Mouse (Mus musculus) stomach, embryonic 16.5 days (tissue): ENCODE results near the gene Igsf8. TPM values are rescaled to one million over a fixed set of nuclear protein-coding genes. Genes with fewer than 3 reads are reported as not detected.

ENCODE experiments used
- ATAC-seq: fragments of 200-750 bp; cut with Nextera tagmentation; 2 replicates; pipeline ENCODE4 v1.8.0; 2017; ENCODE audit warnings: moderate number of reproducible peaks, moderate TSS enrichment; ENCODE audit not compliant: insufficient read depth, low FRiP score
- H3K27ac ChIP-seq: fragments of 300-500 bp; sonication (generic); 2 replicates; pipeline ENCODE4 v1.5.1; 2014; ENCODE audit warnings: low read length
- H3K27me3 ChIP-seq: fragments of 300-500 bp; sonication (generic); 2 replicates; pipeline ENCODE4 v1.6.1; 2014; ENCODE audit warnings: low read length, control low read depth, mixed read lengths; ENCODE audit not compliant: control insufficient read depth, insufficient read depth
- H3K36me3 ChIP-seq: fragments of 300-500 bp; sonication (generic); 2 replicates; pipeline ENCODE4 v1.6.1; 2014; ENCODE audit warnings: low read length; ENCODE audit not compliant: control insufficient read depth, insufficient read depth
- H3K4me1 ChIP-seq: fragments of 300-500 bp; sonication (generic); 2 replicates; pipeline ENCODE4 v1.6.1; 2014; ENCODE audit warnings: low read length, control low read depth, mixed read lengths; ENCODE audit not compliant: control insufficient read depth, insufficient read depth
- H3K4me2 ChIP-seq: fragments of 300-500 bp; sonication (generic); 2 replicates; pipeline ENCODE4 v1.6.1; 2014; ENCODE audit warnings: low read depth, low read length, mixed read lengths
- H3K4me3 ChIP-seq: fragments of 300-500 bp; sonication (generic); replicated peaks from 2 replicates; pipeline ENCODE4 v1.5.1; 2014; ENCODE audit warnings: mild to moderate bottlenecking, low read length
- H3K9ac ChIP-seq: fragments of 300-500 bp; sonication (generic); 2 replicates; pipeline ENCODE4 v1.6.1; 2014; ENCODE audit warnings: low read length
- H3K9me3 ChIP-seq: fragments of 300-500 bp; sonication (generic); replicated peaks from 2 replicates; pipeline ENCODE4 v1.6.1; 2016; ENCODE audit warnings: low read length, control low read depth; ENCODE audit not compliant: control insufficient read depth
- WGBS: fragments of 180-500 bp; shearing (Covaris S2); extraction: QIAGEN DNeasy Blood & Tissue Kit; methylation state at CpG from one replicate; pipeline ENCODE4 v1.1.7; 2014; 5-methylcytosine and 5-hydroxymethylcytosine counted together
- polyA plus RNA-seq: library from polyadenylated mRNA; unstranded; fragments of >200 nt; fragmentation: Nextera tagmentation; extraction: Ambion mirVana; gene quantifications from 2 replicates; pipeline ENCODE4 v1.2.1, GENCODE M21; 2015

Igsf8 gene
- polyA plus RNA-seq, 1 experiment from 2014 or later: 27.8 TPM

DNA sequence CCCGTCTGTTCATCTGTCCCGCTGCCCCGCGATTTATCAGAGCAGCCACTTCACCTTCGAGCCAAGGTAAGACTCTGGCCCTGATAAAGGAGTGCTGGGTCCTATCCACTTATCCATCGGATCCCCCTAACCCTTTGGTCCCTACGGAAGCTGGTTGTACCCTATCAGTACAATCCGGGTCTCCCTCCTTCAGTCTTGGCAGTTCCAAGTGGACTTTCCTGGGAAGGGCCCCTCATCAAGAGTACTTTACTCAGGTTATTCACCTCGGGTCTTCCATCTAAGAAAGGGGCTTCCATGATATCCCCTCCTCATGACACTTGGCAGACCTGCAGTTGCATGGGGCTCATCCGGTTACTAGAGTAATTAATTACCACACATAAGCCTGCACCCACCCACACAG is 79.9 kb downstream of the Igsf8 start:
- Histone ChIP-seq H3K27ac (no peak overlapping the region), H3K4me3 (peak overlapping the region; percentile 47), H3K36me3 (no peaks in the 10 kb centered on the region), H3K9me3 (no peaks in the 10 kb centered on the region), H3K4me2 (peak overlapping the region; percentile 59), H3K9ac (no peak overlapping the region; the same call in 1 of the 2 replicates), H3K27me3 (peaks cover 27% of the 10 kb centered on the region), H3K4me1 (peaks cover 4% of the 10 kb centered on the region)
- WGBS: 12% methylated on average over 10 of the region's 10 CpGs
- no peak for ATAC-seq

DNA sequence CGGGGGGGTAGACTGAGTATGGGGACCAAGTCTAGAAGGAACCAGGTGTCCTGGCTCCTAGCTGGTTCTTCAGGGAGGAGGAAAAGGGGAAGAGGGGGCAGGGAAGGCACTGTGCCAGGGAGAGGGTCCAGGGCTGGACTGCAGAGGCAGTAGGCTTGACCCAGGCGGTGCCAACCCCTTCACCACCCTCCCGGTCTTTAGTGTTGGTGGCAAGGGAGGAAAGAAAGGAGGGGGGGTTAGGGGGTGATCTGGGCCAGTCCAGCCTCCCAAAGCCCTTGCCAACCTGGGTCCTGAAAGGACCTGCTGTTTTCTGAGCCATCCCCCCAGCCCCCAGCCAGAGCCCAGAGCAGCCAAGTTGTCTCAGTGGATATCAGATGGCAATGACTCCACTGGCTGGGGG is 81.3 kb downstream of the Igsf8 start:
- Histone ChIP-seq H3K4me2 (no peak overlapping the region), H3K36me3 (no peaks in the 10 kb centered on the region), H3K9me3 (no peaks in the 10 kb centered on the region), H3K27me3 (peaks cover 27% of the 10 kb centered on the region), H3K4me3 (no peak overlapping the region), H3K9ac (no peak overlapping the region), H3K27ac (no peak overlapping the region), H3K4me1 (peaks cover 4% of the 10 kb centered on the region)
- WGBS: 86% methylated on average over 3 of the region's 3 CpGs
- no peak for ATAC-seq

DNA sequence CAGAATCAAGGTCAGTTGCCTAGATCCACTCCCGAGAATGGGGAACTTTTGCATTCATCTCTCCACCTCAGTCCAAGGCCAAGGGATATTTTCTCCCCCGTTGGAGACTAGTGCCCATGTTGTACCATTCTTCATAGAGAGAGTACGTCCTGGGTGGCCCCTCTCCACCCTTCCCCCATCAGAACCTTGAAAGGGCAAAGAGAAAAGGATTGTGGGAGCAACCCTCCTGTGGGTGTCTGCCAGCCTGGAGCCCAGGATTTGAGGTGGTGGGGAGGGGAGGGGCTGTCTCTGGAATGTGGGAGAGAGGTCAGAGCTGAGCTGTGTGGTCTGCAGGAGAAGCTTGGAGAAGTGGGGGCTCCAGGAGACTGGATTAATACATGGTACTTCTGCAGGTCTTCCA is 82.5 kb downstream of the Igsf8 start:
- Histone ChIP-seq H3K9me3 (no peaks in the 10 kb centered on the region), H3K4me3 (no peak overlapping the region), H3K4me1 (peaks cover 4% of the 10 kb centered on the region), H3K9ac (no peak overlapping the region), H3K27me3 (peaks cover 27% of the 10 kb centered on the region), H3K27ac (no peak overlapping the region), H3K36me3 (no peaks in the 10 kb centered on the region), H3K4me2 (no peak overlapping the region)
- WGBS: 48% methylated on average over 3 of the region's 3 CpGs
- ATAC-seq: no peak

DNA sequence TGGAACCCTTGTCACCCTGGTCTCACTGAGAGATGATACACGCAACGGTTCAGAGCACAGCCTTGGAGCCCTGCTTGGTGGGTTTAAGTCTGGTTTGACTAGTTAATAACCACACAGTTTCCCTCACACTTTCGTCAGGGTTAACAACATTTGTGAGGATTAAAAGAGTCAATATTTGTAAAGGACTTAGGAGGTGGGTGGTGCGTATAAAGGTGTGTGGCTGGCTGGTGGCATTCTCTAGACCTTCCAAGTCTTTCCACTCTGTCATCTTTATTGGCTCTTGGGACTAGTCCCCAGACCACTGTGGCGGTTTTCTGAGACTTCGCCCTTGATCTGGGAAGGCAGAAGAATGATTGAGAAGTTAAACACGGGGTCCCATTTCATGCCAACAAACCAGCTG is 83.4 kb downstream of the Igsf8 start:
- Histone ChIP-seq H3K4me3 (no peak overlapping the region), H3K27me3 (peaks cover 25% of the 10 kb centered on the region), H3K4me1 (peaks cover 4% of the 10 kb centered on the region), H3K9ac (no peak overlapping the region), H3K27ac (no peak overlapping the region), H3K4me2 (no peak overlapping the region), H3K36me3 (no peaks in the 10 kb centered on the region), H3K9me3 (no peaks in the 10 kb centered on the region)
- ATAC-seq: peak; percentile 45; the same call in 1 of the 2 replicates
- 51% methylated on average over 7 of the region's 7 CpGs for WGBS

DNA sequence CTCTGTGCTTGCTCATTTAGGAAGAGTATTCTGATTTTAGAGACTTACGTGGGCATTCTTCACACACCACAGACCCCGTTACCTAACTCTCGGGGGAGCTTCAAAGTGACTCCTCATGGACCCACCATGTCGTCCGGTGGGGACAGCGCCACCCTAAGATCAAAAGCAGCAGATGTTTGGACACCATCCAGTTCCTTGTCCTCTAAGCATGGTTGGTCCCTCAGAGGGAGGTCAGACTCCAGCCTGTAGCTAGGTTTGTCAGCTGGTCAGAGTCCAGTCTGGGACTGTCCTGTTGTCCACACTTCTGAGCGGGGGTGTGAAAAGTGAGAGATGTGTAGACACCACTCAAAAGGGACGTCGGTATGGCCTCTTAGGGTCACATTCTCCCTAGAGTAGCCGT is 85.3 kb downstream of the Igsf8 start:
- Histone ChIP-seq H3K4me3 (no peak overlapping the region), H3K36me3 (no peaks in the 10 kb centered on the region), H3K4me2 (no peak overlapping the region), H3K9ac (no peak overlapping the region), H3K4me1 (peaks cover 9% of the 10 kb centered on the region; the same call in 1 of the 2 replicates), H3K27ac (no peak overlapping the region), H3K27me3 (peaks cover 12% of the 10 kb centered on the region), H3K9me3 (no peaks in the 10 kb centered on the region)
- no peak for ATAC-seq
- 81% methylated on average over 10 of the region's 10 CpGs for whole genome bisulfite sequencing

DNA sequence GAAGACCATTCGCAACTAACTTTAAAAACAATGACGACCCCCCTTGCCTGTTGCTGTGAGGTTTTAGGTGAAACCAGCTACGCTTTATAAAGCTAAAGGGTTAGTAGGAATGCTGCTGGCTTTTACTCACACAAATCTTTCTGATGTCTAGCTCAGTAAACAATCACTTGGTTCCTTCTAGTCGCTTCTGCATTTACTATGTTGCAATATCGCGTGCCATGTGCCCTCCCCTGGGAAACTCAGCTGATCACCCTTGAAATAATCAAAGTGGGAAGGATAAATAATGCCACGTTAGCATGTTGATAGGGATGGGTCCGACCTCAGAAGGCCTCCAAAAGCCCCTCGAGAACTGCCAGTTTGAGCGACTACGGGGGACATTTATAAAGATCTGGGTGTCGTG is 85.9 kb downstream of the Igsf8 start:
- no peak for ATAC-seq
- peaks cover 9% of the 10 kb centered on the region; the same call in 1 of the 2 replicates for H3K4me1 ChIP-seq
- 82% methylated on average over 12 of the region's 12 CpGs for WGBS
- H3K27ac ChIP-seq: no peak overlapping the region
- peaks cover 5% of the 10 kb centered on the region for H3K27me3 ChIP-seq
- H3K4me2 ChIP-seq: no peak overlapping the region
- H3K36me3 ChIP-seq: no peaks in the 10 kb centered on the region
- H3K9me3 ChIP-seq: no peaks in the 10 kb centered on the region
- H3K9ac ChIP-seq: no peak overlapping the region
- no peak overlapping the region for H3K4me3 ChIP-seq

DNA sequence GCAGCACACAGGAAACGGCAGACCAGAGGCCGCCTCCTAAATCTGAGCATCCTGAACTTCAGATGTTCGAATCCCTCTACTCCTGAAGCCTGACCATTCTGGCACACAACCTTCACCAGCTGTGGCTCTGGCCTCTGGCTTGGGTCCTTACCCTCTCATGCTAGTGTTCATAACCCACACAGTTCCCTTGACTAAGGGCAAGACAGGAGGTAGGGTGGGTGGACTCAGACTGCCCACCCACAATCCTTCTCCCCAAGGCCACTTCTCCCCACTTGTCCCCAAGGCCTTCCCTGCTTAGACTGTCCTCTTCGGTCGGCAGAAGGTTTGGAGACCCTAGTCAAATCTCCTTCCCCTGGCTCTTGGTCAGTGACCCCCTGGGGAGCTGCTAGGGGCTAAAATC is 88.1 kb downstream of the Igsf8 start:
- H3K4me1 ChIP-seq: peaks cover 9% of the 10 kb centered on the region; the same call in 1 of the 2 replicates
- no peaks in the 10 kb centered on the region for H3K27me3 ChIP-seq
- no peak overlapping the region for H3K4me3 ChIP-seq
- no peak for ATAC-seq
- H3K4me2 ChIP-seq: no peak overlapping the region
- H3K9me3 ChIP-seq: no peaks in the 10 kb centered on the region
- no peak overlapping the region for H3K27ac ChIP-seq
- H3K36me3 ChIP-seq: no peaks in the 10 kb centered on the region
- no peak overlapping the region for H3K9ac ChIP-seq
- 69% methylated on average over 5 of the region's 5 CpGs for WGBS

DNA sequence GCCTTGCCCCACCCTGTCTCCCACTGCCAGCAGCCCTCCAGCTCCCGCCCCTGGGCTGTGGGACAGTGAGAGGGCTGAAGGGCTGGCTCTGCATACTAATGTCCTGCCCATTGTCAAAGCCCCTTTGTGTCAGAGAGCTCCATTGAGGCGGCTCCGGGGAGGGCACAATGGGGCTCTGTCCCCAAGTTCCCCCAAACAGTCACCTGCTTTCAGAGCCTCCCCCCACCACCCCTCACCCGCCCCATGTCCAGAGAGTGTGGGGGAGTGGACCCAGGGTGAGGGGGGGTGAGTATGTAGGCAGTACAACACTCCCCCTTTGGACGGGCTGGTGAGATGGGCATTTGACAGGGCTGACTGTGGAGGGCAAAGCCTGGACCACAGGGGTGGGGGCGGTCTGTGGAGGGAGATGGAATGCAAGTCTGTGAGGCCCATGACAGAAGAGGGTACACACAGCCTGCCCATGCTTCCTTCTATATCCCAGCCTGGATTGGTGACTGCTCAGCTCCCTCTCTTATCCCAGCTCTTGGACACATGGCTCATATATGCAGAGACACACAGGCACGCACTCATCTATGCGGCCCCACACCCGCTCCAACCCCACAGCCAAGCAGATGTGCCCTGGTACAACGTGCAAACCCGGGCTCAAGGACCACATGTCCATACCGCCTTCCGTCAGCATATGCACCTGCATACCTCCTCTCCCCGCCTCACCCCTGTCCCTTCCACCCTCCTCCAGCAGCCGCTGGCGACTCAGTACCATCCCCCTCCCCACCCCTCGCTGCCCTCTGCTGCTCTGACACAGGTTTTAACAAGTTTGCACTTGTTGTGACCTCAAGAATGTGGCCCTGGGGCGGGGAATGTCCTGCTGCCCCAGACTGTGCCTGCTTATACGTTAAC is 88.7 kb downstream of the Igsf8 start:
- Histone ChIP-seq H3K36me3 (no peaks in the 10 kb centered on the region), H3K4me1 (peaks cover 9% of the 10 kb centered on the region; the same call in 1 of the 2 replicates), H3K27me3 (no peaks in the 10 kb centered on the region), H3K9ac (no peak overlapping the region), H3K27ac (no peak overlapping the region), H3K4me3 (no peak overlapping the region), H3K9me3 (no peaks in the 10 kb centered on the region), H3K4me2 (no peak overlapping the region)
- WGBS: 20% methylated on average over 19 of the region's 19 CpGs
- ATAC-seq: peak; percentile 73

DNA sequence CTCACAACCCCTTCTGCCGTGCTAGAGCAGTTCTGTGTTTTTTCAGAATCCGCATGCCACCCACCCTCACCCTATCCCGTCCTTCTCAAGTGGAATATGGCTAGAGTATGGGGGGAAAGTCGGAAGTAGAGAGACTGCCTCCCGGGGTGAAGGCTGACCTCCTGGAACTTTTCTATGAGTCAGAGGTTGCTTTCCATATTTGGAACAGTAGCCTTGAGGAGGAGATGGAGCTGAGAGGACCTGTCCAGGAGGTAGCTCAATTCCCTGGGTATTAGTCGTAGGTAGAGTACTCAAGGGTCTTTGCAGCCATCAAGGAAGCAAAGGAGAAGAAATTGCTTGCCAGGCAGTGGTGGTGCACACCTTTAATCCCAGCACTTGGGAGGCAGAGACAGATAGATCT is 90.6 kb downstream of the Igsf8 start:
- 64% methylated on average over 6 of the region's 6 CpGs for WGBS
- Histone ChIP-seq H3K27ac (no peak overlapping the region), H3K9ac (no peak overlapping the region), H3K4me3 (no peak overlapping the region), H3K27me3 (no peaks in the 10 kb centered on the region), H3K4me2 (no peak overlapping the region), H3K4me1 (peaks cover 9% of the 10 kb centered on the region; the same call in 1 of the 2 replicates), H3K36me3 (no peaks in the 10 kb centered on the region), H3K9me3 (no peaks in the 10 kb centered on the region)
- no peak for ATAC-seq
